Mouse (Mus musculus): Measurements from ENCODE around the gene Ccnjl.

Ccnjl gene

DNA sequence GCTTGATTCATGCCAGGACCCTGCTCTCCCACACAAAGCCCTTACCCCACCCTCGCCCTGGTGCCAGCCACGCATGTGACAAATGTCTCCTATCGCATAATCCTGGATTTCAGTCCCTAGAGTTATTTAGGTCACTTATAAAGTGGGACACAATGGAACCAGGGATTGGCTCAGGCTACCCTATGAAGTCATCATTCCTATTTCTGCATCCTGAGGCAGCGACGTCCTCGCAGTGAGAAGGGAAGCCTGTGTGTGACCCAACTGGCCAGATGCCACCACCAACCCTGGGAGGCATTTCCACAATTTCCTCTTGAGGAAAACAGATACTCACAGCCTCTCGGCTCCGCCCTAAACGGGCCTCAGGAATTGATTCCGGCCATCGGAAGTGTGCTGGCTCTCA is 41.0 kb downstream of the Ccnjl start:
- DNase-seq, result peak; percentile 85

DNA sequence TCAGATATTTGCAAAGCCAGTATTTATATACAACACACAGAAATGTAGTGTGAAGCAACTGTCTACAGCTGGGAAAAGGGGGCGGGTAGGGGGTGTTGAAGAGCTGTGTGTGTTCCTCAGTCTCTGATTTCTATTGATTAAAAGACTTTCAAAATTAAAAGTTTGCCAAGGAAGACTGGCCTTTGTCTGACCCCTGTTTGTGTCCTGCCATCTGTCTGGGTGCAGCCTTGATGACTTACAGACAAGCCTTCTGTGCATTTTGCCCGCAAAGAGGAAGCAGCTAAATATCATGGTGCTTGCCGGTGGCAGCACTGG is 46.4 kb downstream of the Ccnjl start:
- no peak for DNase-seq

- no peak for DNase-seq
Observed at GRCm38 (mm10) chr11:43575376-43576151, 47.0 kb downstream of the Ccnjl start.

GRCm38 (mm10) chr11:43577713-43578478 is 49.3 kb downstream of the Ccnjl start:
- no peak for DNase-seq

DNA sequence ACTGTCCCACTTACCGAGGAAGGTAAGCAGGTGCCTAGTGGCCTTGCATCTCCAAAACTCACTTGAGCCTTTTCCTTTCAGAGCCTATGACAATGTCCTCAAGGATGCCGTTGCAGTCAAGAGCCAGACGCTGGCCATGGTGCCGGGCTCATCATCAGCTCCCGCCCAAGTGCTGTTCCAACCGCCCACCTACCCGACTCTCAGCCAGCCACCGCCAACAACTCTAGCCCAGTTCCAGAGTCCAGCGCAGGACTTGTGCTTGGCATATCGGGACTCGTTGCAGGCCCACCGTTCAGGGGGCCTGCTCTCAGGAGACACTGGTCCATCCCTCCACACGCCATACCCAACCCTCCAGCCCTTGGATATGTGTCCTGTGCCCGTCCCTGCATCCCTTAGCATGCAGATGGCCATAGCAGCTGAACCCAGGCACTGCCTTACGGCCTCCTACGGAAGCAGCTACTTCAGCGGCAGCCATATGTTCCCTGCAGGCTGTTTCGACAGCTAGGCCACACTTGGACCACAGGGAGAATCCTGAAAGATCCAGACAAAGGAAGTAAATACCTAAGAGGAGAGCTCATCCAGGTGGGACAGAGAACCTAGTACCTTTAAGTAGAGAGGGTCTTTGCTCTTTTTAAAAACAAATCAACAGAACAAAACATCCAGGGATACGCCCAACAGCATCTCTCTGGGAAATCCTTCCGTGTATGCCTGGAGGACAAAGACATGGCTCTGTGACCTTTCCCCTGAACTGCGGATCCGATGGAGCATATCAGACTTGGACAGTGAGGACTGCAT is 56.8 kb downstream of the Ccnjl start:
- DNase-seq, result no peak

GRCm38 (mm10) chr11:43586324-43587090 is 57.9 kb downstream of the Ccnjl start, which contains the start of gene 4933415A04Rik:
Gene 4933415A04Rik, plus strand, starts transcription at chr11:43587040.
- peak; percentile 28 for DNase-seq

GRCm38 (mm10) chr11:43589530-43590072 is 61.0 kb downstream of the Ccnjl start:
- DNase-seq, result no peak

DNA sequence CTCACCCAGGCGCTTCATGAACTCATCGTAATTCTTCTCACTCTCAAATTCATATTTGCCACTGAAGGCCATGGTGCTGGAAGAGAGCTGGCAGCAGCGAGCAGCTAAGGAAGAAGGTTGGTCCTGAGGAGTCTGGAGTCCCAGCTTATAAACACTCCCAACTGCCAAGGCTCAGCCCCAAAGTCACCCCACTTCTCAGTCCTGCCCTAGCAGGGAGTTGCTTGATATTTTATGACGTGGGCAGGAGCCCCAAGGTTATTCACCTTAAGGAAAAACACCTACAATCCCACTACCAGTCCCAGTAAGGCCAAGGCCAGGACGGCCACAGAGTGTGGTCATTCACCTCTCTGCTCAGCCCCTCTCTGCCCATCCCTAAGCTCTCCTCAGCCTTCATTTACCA is 72.9 kb downstream of the Ccnjl start, which contains the start of gene Fabp6:
Gene Fabp6, minus strand, starts transcription at position 101 of the 400 bp plus-strand sequence.
- no peak for DNase-seq

DNA sequence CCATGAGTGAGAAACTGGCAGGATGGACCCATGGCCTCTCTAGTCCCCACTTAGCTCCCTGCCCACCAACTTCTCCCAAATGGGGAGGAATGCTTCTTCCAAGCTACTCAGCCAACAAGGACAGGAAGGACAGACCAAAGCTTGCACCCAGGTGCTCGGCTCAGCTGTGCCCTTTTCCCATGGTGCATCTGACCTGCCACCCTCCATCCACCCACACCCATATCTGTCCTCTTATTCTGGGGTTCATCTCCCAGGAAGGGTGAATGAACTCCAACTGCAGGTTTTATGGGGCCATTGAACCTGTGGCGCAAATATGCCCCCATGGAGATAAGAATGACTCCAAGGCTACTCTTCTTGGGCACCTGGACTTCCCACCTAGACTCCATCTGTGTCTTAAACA is 75.6 kb downstream of the Ccnjl start:
- DNase-seq, result no peak

- no peak for DNase-seq
Observed at GRCm38 (mm10) chr11:43604891-43605290, 76.3 kb downstream of the Ccnjl start.

DNA sequence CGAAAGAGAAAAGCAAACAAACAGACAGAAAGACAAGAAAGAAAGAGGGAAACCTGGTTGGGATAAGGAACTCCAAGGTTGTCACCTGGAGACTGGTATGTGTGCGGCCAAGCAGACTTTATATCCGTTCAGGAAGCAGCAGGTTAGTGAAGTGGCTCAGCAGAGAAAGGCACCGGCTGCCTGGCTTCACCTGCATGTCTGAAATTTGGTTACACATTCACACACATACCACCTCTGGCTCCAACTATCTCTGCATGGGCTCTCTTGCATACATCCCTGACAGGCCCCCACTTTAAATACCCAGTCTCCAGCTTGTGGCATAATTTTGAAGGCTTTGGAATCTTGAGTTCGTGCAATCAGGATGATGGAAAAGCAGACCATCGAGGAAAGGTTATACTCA is 77.3 kb downstream of the Ccnjl start:
- DNase-seq, result no peak

DNA sequence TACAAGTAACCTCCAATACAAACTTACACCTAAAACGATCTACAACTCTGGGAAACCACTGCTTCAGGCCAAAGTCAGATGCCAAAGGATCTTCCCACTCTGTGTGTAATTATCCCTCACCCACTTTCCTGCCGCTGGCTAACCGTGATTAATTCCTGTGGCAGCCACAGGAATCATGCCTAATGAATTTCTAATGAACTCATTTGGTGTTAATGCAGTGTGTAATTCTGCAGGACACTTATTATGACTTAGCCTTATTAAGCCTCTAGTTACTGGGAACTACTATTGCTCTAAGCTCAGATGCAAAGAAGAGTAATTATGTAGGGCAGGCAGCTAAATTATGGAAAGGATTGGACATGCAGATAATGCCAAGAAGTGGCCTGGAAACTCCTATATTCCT is 79.9 kb downstream of the Ccnjl start:
- no peak for DNase-seq

GRCm38 (mm10) chr11:43610006-43610661 is 81.5 kb downstream of the Ccnjl start:
- DNase-seq, result no peak

DNA sequence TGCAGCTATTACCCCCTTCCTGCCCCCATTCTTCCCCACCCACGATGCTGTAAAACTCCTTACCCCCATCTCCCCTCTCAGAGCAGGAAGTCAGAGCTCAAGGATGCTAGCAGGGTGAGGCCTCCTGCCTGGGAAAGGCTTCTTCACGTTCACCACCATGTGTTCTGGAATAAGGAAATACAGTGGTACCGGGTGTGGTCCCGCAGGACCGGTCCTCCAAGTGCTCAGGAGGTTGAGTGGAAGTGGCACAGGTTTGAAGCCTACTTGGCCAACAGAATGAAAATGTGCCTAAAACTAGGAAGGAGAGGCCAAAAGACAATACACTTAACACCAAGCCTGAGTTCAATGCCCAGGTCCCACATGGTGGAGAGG is 82.1 kb downstream of the Ccnjl start:
- DNase-seq, result no peak

DNA sequence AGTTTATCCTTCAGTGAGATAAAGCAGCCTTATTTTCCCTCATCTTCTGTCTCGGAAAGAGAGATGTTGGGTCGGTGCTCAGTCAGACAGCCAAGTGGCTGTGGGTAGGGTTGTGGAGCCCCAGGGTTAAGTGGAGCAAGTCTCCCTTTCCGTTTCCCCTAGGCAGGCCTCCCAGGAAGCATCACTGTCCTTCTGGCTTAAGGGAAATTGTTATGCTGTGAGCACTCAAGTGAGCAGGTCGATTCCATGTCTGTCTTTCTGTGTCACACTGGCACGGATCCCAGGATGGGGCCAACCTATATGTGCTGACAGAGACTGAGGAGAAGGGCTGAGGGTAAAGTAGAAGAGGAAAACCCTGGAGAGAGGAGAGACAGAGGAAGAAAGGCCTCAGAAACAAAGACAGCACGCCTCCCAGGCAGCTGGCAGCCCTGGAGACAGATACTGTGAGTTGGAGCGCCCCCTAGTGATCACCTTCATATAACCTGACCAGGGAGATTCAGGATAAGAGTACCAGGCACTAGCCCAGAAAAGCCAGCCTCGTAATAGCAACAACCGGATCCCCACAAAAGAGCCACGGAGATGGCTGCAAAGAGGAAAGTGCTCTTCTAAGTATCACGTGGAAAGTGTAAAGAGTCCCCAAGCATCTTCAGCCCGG is 84.4 kb downstream of the Ccnjl start:
- DNase-seq, result peak; percentile 53

DNA sequence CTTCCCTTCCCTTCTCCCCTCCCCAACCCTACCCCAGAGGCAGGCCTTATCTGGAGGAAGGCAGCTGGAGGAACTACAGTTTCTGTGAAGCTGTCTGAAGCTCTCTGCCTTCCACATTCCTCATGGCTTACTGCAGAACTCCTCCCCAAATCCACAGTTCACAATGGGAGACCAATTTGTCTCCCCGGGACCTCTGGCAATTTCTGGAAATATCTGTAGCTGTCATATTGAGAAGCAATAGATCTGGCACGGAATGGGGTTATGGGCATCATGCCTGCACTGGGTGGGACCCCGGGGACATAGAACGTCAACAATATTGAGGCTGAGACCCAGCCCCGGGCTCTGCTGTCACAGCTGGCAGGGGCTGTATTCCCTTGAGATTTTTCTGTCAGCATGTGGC is 89.3 kb downstream of the Ccnjl start:
- DNase-seq, result no peak

- DNase-seq, result no peak
Observed at GRCm38 (mm10) chr11:43618403-43618802, 89.8 kb downstream of the Ccnjl start.

- DNase-seq, result peak; percentile 77
Observed at GRCm38 (mm10) chr11:43621769-43622168, 93.2 kb downstream of the Ccnjl start.

GRCm38 (mm10) chr11:43624341-43624740 is 95.8 kb downstream of the Ccnjl start:
- no peak for DNase-seq

- DNase-seq, result peak; percentile 82
Observed at GRCm38 (mm10) chr11:43626300-43626926, 97.8 kb downstream of the Ccnjl start.

Data from kidney, adult 11 months (tissue).